Mouse (Mus musculus): ENCODE data around the gene Foxp3. TPM values are rescaled to one million over a fixed set of nuclear protein-coding genes. Genes with fewer than 3 reads are reported as not detected.

The Foxp3 gene
- 0.05 TPM in 2 replicates for polyA plus RNA-seq (2012; rRNA removed)

DNA sequence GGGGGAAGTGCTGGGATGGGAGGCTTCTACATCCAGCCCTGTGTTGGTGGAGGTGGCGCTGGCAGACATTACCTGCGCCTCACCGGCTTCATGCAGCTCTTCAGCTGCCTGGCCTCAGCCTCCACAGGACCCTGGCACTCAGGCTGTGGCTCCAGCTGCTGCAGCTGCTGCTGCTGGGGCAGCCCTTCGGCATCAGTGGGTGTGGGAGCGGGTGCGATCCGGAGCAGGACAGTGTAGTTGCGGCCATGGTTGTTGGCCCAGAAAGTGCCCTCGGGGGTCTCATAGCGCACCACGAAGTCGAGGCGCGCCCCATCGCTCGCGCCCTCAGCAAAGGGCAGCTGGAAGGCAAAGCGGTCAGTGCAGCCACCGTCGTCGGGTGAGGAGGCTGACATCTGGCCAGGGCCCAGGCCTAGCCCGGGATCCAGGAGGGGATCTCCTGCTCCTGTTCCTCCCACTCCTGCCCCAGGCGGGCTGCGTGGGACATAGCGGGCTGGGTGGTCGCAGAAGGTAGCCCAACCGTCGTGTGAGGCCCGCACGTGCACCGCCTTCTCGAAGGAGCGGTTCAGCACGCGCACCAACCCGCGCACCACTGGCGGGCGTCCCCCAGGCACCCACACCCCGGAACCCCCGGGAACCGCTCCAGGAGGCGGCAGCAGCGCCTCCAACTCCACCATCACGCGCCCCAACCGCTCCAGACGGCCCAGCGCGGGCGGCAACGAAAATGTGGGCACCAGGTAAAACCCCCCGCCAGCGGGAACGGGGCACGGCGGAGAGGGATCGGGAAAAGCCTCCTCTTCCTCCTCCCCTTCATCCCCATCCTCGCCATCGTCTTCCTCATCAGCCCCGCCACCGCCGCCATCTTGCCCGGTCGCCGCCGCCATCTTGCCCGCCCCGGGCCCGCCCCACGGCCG lies at the start of gene Foxp3:
TSS of gene Foxp3 (plus strand) at position 469 of the 911 bp plus-strand sequence.

DNA sequence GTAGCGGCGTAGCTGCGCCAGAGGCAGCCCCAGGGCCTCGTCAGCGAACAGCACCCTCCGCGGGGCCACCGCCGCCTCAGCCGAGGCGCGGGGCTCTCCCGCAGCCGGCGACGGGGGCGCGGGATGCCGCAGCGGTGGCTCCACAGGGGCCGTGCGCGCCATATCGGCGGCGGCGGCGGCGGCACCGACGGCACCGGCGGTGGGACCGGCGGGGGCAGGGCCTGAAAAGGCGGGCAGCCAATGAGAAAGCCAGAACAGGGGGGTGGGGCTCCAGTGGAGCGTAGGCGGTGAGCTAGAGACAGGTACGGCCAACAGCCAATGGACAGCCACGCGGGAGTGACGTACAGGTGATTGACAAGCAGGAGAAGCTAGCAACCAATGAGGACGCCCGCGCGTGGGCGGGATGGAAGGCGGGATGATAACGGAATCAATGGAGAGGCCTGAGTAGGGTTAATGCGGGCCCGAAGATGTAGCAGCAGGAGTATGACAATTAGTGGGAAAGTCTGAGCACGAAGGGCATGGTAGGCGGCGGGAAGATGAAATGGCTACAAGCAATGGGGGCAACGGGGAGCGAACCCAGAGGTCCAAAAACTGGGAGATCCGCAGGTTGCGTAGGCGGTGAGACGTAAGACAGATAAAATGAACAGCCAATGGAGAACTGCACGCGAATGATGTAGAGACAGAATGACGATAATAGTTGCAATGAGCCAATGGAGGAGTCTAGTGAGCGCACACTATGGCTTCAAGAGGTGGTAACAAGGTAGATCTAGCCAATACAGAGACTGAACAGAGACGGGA lies 842 bp downstream of the Foxp3 start, which contains the start of gene Ppp1r3f:
TSS of gene Ppp1r3f (minus strand) at position 197 of the 798 bp plus-strand sequence.

DNA sequence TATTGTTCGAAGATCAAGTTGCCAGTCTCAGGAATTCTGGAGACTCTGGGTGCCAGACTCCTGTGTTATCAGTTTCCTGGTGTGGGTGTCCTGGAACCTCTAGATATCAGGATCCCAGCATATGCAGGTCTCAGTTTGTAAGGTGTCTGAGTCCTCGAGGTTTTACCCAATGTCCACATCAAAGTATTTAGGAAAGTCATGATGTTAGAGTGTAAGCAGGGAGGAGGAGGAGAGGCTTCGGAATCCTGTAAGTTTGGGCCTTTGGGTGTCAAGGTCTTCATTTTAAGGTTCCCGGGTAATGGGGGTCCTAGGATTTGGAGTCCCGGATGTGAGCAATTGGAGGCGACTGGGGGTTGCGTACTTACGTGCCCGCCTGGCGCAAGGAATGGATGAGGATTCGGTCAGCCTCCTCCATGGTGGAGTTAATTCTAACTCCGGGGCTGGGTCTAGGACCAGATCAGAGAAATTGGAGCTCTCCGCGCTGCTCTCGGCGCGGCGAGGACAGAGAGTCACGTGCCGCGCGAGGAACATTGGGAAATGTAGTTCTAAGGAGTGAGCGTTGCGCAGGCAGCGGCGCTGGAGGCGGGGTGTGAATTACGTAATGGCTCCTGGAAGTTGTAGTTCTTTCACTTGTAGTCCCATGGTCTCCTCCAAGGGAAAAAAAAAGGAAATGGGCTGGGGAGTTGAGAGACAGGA lies 31.6 kb downstream of the Foxp3 start, which contains the start of gene Ccdc22:
TSS of gene Ccdc22 (minus strand) at position 639 of the 696 bp plus-strand sequence.

DNA sequence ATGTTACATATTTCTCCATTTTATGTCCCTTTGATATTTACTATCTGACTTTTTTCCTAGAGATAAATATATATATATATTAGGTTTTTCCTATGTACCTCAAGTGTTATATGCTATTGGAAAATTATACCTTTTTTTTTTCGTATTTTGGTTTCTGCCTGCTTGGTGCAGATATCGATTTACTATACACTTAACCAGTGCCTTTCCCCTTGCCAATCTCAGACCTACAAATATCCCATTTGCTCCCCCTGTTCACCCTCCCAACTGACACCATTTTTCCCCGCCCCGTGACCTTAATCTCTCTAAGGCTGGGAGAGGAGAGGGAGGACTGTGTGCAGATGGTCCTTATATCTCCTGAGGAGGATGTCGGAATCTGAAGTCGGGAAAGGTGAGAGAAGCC lies 33.3 kb downstream of the Foxp3 start, which contains the start of gene Cacna1f:
TSS of gene Cacna1f (plus strand) at position 301 of the 400 bp plus-strand sequence.

DNA sequence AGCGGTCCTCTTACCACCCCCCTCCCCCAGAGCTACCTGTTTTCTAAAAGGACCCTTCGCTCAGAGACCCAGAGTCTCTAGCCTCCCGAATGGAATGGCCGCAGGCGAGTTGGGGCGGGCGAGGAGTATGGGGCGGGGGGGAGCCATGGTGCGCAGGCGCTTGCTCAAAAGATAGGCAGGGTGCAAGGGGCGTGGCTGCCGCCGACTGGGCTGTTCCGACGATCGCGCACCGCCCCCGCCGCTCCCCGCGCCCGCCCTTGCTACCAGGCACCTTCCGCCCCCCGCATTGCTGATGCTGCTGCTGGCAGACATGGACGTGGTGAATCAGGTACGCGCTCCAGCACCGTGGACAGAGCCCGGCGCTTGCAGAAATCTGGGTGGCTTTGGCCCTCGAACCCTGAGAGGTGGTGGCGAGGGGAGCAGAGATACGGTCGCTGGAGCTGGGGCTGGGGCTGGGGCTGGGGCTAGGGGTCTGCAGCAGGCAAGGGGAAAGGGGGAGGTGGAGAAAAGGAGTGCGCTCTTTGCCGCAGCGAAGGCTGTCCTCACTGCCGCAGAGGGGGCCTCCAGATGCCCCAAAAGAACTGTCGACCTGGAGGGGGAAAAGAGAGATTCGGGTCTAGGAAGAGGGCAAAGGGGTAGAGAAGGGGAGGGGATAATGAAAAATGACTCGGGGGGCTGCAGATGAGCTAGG lies 65.1 kb downstream of the Foxp3 start, which contains the start of gene Syp:
TSS of gene Syp (plus strand) at position 71 of the 691 bp plus-strand sequence.

Other genes starting within 250 kb of the Foxp3 start
- gene Usp27x, start 197.8 kb upstream of the Foxp3 start, polyA plus RNA-seq (2012; rRNA removed): 3.6 and 4.2 TPM in 2 replicates
- 4.5 and 9.5 TPM in 2 replicates for gene Ppp1r3f, start 639 bp downstream of the Foxp3 start, polyA plus RNA-seq (2012; rRNA removed)
- 24.3 and 26.8 TPM in 2 replicates for gene Ccdc22, start 31.9 kb downstream of the Foxp3 start, polyA plus RNA-seq (2012; rRNA removed)
- 0.01 and 0.02 TPM in 2 replicates for gene Cacna1f, start 33.4 kb downstream of the Foxp3 start, polyA plus RNA-seq (2012; rRNA removed)
- 24.8 and 45.7 TPM in 2 replicates for gene Syp, start 64.8 kb downstream of the Foxp3 start, polyA plus RNA-seq (2012; rRNA removed)
- 4.0 and 7.8 TPM in 2 replicates for gene Prickle3, start 83.6 kb downstream of the Foxp3 start, polyA plus RNA-seq (2012; rRNA removed)
- 27.1 and 66.2 TPM in 2 replicates for gene Plp2, start 97.7 kb downstream of the Foxp3 start, polyA plus RNA-seq (2012; rRNA removed)
- gene Magix, start 107.6 kb downstream of the Foxp3 start, polyA plus RNA-seq (2012; rRNA removed): 0.16 and 0.22 TPM in 2 replicates
- gene Gpkow, start 123.5 kb downstream of the Foxp3 start, polyA plus RNA-seq (2012; rRNA removed): 33.8 and 34.8 TPM in 2 replicates
- 27.5 and 38.5 TPM in 2 replicates for gene Wdr45, start 140.7 kb downstream of the Foxp3 start, polyA plus RNA-seq (2012; rRNA removed)
- 0.24 and 0.42 TPM in 2 replicates for gene Gm45208, start 148.6 kb downstream of the Foxp3 start, polyA plus RNA-seq (2012; rRNA removed)
- 53.9 and 70.5 TPM in 2 replicates for gene Praf2, start 154.8 kb downstream of the Foxp3 start, polyA plus RNA-seq (2012; rRNA removed)
- 20.3 and 22.5 TPM in 2 replicates for gene Ccdc120, start 177.3 kb downstream of the Foxp3 start, polyA plus RNA-seq (2012; rRNA removed)
- gene Tfe3, start 188.9 kb downstream of the Foxp3 start, polyA plus RNA-seq (2012; rRNA removed): 16.0 and 21.7 TPM in 2 replicates
- gene Gripap1, start 216.1 kb downstream of the Foxp3 start, polyA plus RNA-seq (2012; rRNA removed): 72.0 and 84.3 TPM in 2 replicates
- 2.8 and 3.9 TPM in 2 replicates for gene Kcnd1, start 248.6 kb downstream of the Foxp3 start, polyA plus RNA-seq (2012; rRNA removed)

Measured in central nervous system, embryonic 11.5 days (tissue).